Mouse (Mus musculus) limb, embryonic 12.5 days (tissue): ENCODE results near the gene Ruvbl2. TPM values are rescaled to one million over a fixed set of nuclear protein-coding genes. Genes with fewer than 3 reads are reported as not detected.
A peak's percentile ranks its signal among the peaks of the same experiment; 100 is the strongest.

Experiments used
- ATAC-seq: fragments of 200-750 bp; cut with Nextera tagmentation; 2 replicates; pipeline ENCODE4 v1.8.0; 2017; ENCODE audit warnings: low read depth, moderate TSS enrichment; ENCODE audit not compliant: insufficient number of reproducible peaks, insufficient read depth, low FRiP score, low TSS enrichment
- H3K27ac ChIP-seq: fragments of 300-500 bp; sonication (generic); 2 replicates; pipeline ENCODE4 v1.5.1; 2016; ENCODE audit warnings: mild to moderate bottlenecking, moderate library complexity
- H3K27me3 ChIP-seq: fragments of 300-500 bp; sonication (generic); 2 replicates; pipeline ENCODE4 v1.6.1; 2016; ENCODE audit warnings: mild to moderate bottlenecking, moderate library complexity
- H3K36me3 ChIP-seq: fragments of 300-500 bp; sonication (generic); 2 replicates; pipeline ENCODE4 v1.6.1; 2016; ENCODE audit warnings: mild to moderate bottlenecking, moderate library complexity
- H3K4me1 ChIP-seq: fragments of 300-500 bp; sonication (generic); replicated peaks from 2 replicates; pipeline ENCODE4 v1.6.1; 2016
- H3K4me2 ChIP-seq: fragments of 300-500 bp; sonication (generic); 2 replicates; pipeline ENCODE4 v1.6.1; 2016; ENCODE audit warnings: mild to moderate bottlenecking, moderate library complexity
- H3K4me3 ChIP-seq: fragments of 300-500 bp; sonication (generic); replicated peaks from 2 replicates; pipeline ENCODE4 v1.5.1; 2016; ENCODE audit warnings: mild to moderate bottlenecking
- H3K9ac ChIP-seq: fragments of 300-500 bp; sonication (generic); replicated peaks from 2 replicates; pipeline ENCODE4 v1.6.1; 2016; ENCODE audit warnings: mild to moderate bottlenecking, moderate library complexity
- H3K9me3 ChIP-seq: fragments of 300-500 bp; sonication (generic); 2 replicates; pipeline ENCODE4 v1.6.1; 2016; ENCODE audit warnings: mild to moderate bottlenecking, moderate library complexity
- WGBS: fragments of 180-500 bp; shearing (Covaris S2); methylation state at CpG from one replicate; pipeline ENCODE4 v1.1.7; 2016; 5-methylcytosine and 5-hydroxymethylcytosine counted together
- polyA plus RNA-seq: library from polyadenylated mRNA; unstranded; fragments of >200 nt; fragmentation: Nextera tagmentation; extraction: Ambion mirVana; gene quantifications from 2 replicates; pipeline ENCODE4 v1.2.1, GENCODE M21; 2016

Ruvbl2 gene
- polyA plus RNA-seq, 1 experiment from 2014 or later, result 156 TPM

DNA sequence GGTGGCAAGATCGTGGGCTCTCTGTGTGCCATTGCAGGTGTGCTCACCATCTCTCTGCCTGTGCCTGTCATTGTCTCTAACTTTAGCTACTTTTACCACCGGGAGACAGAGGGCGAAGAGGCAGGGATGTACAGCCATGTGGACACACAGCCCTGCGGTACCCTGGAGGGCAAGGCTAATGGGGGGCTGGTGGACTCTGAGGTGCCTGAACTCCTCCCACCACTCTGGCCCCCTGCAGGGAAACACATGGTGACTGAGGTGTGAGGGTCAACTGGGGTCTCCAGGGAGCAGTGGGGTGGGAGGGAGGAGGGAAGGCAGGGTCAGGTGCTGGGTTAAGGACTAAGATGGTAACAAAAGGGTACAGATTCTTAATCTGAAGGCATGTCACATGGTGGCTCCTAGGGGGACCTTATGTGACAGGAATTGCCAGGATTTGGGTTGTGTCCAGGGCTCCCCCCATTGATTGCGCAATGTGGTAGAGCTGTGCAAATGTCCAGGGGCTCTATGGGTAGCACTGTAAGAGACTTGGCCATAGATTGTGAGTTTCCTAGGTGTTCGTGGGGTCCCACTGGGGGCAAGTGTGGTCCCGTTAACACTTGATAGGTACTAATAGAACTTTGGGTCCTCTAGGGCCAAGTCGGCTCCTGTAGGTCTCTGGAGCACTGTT is 28.3 kb downstream of the Ruvbl2 start:
- Histone ChIP-seq H3K36me3 (no peaks in the 10 kb centered on the region), H3K9me3 (0 out of 2 replicates have a peak, but pooled peaks cover 5% of the 10 kb centered on the region), H3K9ac (no peak overlapping the region), H3K4me1 (peaks cover 25% of the 10 kb centered on the region), H3K4me2 (no peak overlapping the region), H3K27me3 (peaks cover 98% of the 10 kb centered on the region), H3K4me3 (no peak overlapping the region), H3K27ac (no peak overlapping the region)
- WGBS, result 80% methylated on average over 8 of the region's 8 CpGs
- ATAC-seq, result no peak

DNA sequence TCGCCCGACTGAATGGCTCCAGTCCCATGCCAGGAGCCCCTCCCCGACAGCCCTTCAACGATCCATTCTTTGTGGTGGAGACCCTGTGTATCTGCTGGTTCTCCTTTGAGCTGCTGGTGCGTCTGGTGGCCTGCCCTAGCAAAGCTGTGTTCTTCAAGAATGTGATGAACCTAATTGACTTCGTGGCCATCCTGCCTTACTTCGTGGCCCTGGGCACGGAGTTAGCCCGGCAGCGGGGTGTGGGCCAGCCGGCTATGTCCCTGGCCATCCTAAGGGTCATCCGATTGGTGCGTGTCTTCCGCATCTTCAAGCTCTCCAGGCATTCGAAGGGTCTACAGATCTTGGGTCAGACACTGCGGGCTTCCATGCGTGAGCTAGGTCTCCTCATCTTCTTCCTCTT is 28.9 kb downstream of the Ruvbl2 start:
- Histone ChIP-seq H3K9ac (no peak overlapping the region), H3K4me1 (peaks cover 19% of the 10 kb centered on the region), H3K36me3 (no peaks in the 10 kb centered on the region), H3K27me3 (peaks cover 92% of the 10 kb centered on the region), H3K27ac (no peak overlapping the region), H3K9me3 (0 out of 2 replicates have a peak, but pooled peaks cover 5% of the 10 kb centered on the region), H3K4me2 (no peak overlapping the region), H3K4me3 (no peak overlapping the region)
- WGBS, result 86% methylated on average over 17 of the region's 17 CpGs
- no peak for ATAC-seq

DNA sequence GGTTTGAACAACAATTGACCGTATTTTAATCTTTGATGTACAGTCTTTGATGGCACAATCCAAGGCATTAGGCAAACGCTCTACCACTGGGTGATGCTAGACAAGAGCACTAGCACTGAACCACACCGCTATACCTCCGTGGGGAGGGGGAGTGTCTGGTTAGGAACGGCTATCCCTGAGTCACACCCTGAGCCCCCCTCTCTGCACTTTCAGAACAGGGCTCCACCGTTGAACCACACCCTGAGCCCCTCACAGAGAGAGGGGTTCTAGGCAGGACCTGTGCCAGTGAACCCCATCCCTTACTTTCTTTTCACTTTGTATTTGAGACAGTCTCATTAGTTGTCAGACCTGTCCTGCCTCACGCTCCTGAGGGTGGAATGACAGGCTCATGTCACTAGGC is 29.5 kb downstream of the Ruvbl2 start:
- no peak overlapping the region for H3K4me2 ChIP-seq
- H3K9ac ChIP-seq, result no peak overlapping the region
- 0 out of 2 replicates have a peak, but pooled peaks cover 5% of the 10 kb centered on the region for H3K9me3 ChIP-seq
- no peak for ATAC-seq
- H3K27ac ChIP-seq, result no peak overlapping the region
- no peak overlapping the region for H3K4me3 ChIP-seq
- H3K36me3 ChIP-seq, result no peaks in the 10 kb centered on the region
- peaks cover 13% of the 10 kb centered on the region for H3K4me1 ChIP-seq
- 72% methylated on average over 7 of the region's 7 CpGs for WGBS
- H3K27me3 ChIP-seq, result peaks cover 86% of the 10 kb centered on the region

DNA sequence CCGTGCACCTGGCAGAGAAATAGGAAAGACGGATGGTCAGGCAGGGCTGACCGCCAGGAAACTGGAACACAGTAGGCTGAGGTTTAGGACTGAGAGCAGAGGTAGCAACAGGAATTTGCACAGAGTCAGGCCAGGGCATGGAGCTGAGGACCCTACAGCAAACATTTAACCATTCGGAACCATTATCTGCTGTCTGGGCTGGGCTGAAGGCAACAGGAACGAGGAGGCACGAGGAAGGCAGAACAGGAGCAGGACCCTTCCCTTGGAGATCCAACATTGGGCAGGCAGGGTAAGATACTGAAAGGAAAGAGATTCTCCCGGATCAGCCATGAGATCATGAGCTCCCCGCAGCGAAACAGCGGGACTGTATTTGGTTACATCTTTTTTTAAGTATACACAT is 30.1 kb downstream of the Ruvbl2 start:
- no peak overlapping the region for H3K4me2 ChIP-seq
- H3K27ac ChIP-seq, result no peak overlapping the region
- H3K9me3 ChIP-seq, result 0 out of 2 replicates have a peak, but pooled peaks cover 5% of the 10 kb centered on the region
- H3K4me3 ChIP-seq, result no peak overlapping the region
- no peak overlapping the region for H3K9ac ChIP-seq
- H3K4me1 ChIP-seq, result peaks cover 9% of the 10 kb centered on the region; the same call in 1 of the 2 replicates
- WGBS, result 82% methylated on average over 10 of the region's 10 CpGs
- no peak for ATAC-seq
- no peaks in the 10 kb centered on the region for H3K36me3 ChIP-seq
- peaks cover 80% of the 10 kb centered on the region for H3K27me3 ChIP-seq

DNA sequence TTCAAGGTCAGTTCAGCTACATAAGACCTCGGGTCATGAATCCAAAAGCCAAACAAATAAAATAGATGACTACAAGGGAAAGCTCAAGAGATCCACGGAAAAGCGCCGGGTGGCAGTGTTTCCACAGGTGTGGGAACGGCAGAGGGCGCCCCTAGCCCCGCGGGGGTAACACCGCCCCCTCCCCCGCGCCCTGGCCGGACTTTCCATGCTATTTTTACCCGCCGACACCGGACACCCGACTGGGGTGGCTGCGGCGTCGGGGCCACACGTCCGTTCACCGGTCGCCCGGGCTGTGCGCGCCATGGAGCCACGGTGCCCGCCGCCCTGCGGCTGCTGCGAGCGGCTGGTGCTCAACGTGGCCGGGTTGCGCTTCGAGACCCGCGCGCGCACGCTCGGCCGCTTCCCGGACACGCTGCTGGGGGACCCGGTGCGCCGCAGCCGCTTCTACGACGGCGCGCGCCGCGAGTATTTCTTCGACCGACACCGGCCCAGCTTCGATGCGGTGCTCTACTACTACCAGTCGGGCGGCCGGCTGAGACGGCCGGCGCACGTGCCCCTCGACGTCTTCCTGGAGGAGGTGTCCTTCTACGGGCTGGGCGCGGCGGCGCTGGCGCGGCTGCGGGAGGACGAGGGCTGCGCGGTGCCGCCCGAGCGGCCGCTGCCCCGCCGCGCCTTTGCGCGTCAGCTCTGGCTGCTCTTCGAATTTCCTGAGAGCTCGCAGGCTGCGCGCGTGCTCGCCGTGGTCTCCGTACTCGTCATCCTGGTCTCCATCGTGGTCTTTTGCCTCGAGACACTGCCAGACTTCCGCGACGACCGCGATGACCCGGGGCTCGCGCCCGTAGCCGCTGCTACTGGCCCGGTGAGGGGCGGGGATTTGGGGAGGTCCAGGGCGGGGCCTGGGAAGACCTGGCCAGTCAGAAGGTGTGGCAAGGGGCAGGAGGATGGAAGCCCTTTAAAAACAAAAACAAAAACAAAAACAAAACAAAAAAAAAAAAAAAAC is 31.4 kb downstream of the Ruvbl2 start:
- Histone ChIP-seq H3K36me3 (no peaks in the 10 kb centered on the region), H3K4me2 (peak overlapping the region; percentile 63), H3K27me3 (peaks cover 68% of the 10 kb centered on the region), H3K4me1 (peaks cover 9% of the 10 kb centered on the region; the same call in 1 of the 2 replicates), H3K9me3 (0 out of 2 replicates have a peak, but pooled peaks cover 5% of the 10 kb centered on the region), H3K9ac (peak overlapping the region; percentile 56), H3K4me3 (peak overlapping the region; percentile 44), H3K27ac (no peak overlapping the region)
- ATAC-seq, result no peak
- WGBS, result 1% methylated on average over 97 of the region's 114 CpGs

DNA sequence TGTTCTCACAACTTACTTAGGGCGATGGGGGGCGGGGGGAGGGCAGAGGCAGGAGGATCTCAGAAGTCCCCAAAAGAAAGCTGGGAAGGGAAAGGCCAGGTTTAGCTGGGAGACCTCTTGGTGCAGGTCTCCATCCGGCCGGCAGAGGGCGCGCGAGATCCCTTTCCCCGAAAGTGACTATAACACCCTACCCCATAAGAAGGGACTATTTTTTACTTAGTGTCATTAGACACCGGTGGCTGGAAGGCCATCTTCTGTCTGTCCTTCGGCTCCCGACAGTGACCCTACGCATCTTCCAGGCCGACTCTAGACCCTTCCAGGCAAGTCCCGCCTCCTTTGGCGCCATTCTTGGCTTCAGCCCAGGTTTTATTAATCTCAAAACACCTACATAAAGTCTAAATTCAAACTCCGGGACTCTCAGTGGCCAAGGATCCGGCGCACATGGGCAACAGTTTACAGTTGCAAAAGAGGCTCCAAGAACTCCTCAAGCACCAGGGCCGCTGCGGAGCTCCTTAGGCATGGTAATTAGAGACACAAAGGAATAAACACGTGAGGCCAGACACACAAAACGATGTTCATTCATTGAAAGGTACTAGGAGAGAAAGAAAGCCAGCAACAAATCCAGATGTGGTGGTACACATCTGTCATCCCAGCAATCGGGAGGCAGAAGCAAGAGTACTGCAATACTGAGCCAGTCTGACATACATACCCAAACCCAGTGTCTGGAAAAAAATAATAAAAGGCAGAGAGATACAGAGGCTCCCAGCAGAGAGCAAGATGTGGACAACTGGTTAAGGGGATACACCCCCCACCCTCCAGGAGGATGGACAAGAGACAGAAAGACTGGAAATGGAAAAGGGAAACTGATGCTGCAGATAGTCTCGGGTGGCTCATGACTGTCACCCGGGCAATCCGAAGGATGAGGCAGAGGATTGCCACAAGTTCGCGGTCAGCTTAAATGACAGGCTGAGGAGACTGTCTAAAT is 32.5 kb downstream of the Ruvbl2 start, which contains the start of gene Kcna7:
Gene Kcna7 (plus strand): TSS at position 563 of the 985 bp plus-strand sequence.
- peaks cover 9% of the 10 kb centered on the region; the same call in 1 of the 2 replicates for H3K4me1 ChIP-seq
- H3K36me3 ChIP-seq, result no peaks in the 10 kb centered on the region
- 13% methylated on average over 28 of the region's 28 CpGs for WGBS
- peak within 1 kb of the TSS; percentile 44 for H3K4me3 ChIP-seq
- no peak within 1 kb of the TSS for H3K27ac ChIP-seq
- ATAC-seq, result no peak
- peak within 1 kb of the TSS; percentile 56 for H3K9ac ChIP-seq
- peaks cover 57% of the 10 kb centered on the region for H3K27me3 ChIP-seq
- peak within 1 kb of the TSS; percentile 63 for H3K4me2 ChIP-seq
- H3K9me3 ChIP-seq, result 0 out of 2 replicates have a peak, but pooled peaks cover 5% of the 10 kb centered on the region

DNA sequence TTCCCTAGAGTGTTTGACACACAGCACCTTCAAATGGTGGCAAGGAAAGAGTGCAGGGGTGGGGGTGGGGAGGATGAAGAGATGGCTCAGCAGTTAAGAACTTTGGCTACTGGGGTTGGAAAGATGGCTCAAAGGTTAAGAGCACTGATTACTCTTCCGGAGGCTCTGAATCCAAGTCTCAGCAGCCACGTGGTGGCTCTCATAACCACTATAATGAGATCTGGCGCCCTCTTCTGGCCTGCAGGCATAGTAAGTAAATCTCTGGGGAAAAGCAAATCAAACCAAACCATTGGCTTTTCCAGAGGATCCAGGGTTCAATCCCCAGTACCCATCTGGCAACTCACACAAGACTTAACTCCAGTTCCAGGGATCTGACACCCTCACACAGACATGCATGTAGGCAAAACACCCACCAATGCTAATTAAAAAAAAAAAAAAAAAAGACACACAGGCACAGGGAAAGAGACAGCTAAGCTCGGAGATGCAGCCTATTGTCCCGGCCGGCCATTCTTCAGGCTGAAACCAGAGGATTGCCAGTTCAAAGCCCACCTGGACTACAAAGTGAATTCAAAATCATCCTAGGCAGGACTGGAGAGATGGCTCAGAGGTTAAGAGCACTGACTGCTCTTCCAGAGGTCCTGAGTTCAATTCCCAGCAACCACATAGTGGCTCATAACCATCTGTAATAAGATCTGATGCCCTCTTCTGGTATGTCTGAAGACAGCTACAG is 34.2 kb downstream of the Ruvbl2 start:
- H3K4me2 ChIP-seq, result no peak overlapping the region
- peaks cover 40% of the 10 kb centered on the region for H3K27me3 ChIP-seq
- H3K9me3 ChIP-seq, result 0 out of 2 replicates have a peak, but pooled peaks cover 5% of the 10 kb centered on the region
- H3K9ac ChIP-seq, result no peak overlapping the region
- no peaks in the 10 kb centered on the region for H3K36me3 ChIP-seq
- H3K4me1 ChIP-seq, result peaks cover 9% of the 10 kb centered on the region; the same call in 1 of the 2 replicates
- ATAC-seq, result no peak
- WGBS, result 47% methylated on average over 6 of the region's 6 CpGs
- no peak overlapping the region for H3K27ac ChIP-seq
- H3K4me3 ChIP-seq, result no peak overlapping the region

DNA sequence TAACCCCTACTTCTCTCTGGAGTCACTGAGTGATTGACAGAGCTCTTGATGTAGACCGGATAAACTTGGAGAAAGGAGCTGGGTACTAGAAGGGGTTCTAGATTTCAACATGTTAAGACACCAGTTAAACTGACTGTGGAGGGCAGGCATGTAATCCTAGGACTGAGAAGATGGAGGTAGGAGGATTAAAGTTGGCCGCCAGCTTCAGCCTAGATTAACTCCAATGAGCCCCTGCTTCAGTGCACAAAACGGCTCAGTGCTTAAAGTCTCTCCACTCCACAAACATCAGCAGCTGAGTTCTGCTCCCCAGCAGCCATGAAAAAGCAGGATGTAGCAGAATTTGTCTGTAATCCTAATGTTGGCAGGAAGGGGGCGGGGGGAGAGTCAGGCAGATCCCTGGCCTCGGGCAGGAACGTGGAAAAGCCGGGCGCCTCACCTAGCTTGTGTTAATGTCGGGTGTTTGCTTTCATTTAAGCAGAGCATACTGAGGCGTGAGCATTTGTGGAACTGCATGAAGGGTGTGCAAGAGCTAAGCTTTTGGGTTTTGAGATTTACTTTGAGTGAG is 36.3 kb downstream of the Ruvbl2 start:
- Histone ChIP-seq H3K4me2 (no peak overlapping the region), H3K27ac (no peak overlapping the region), H3K4me1 (peaks cover 7% of the 10 kb centered on the region; the same call in 1 of the 2 replicates), H3K36me3 (no peaks in the 10 kb centered on the region), H3K27me3 (peaks cover 19% of the 10 kb centered on the region), H3K4me3 (no peak overlapping the region), H3K9ac (no peak overlapping the region), H3K9me3 (no peaks in the 10 kb centered on the region)
- ATAC-seq, result no peak
- 76% methylated on average over 10 of the region's 10 CpGs for WGBS

DNA sequence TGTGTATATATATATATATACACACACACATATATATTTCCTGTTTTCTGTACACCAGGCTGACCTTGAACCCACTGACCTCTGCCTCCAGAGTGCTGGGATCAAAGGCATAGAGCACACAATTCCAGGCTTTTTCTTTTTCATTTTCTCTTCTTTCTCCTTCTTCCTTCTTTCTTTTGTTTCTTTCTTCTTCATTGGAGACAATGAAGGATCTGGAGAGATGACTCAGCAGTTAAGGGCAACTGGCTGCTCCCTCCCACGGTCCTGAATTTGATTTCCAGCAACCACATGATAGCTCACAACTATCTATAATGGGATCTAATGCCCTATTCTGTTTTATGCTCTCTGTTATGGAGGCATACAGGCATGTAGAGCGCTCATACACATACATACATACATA is 41.1 kb downstream of the Ruvbl2 start:
- ATAC-seq, result no peak
- Histone ChIP-seq H3K4me2 (no peak overlapping the region), H3K36me3 (peaks cover 22% of the 10 kb centered on the region), H3K27ac (no peak overlapping the region), H3K4me3 (no peak overlapping the region), H3K9ac (no peak overlapping the region), H3K27me3 (no peaks in the 10 kb centered on the region), H3K9me3 (no peaks in the 10 kb centered on the region), H3K4me1 (peaks cover 16% of the 10 kb centered on the region)
- 74% methylated on average over 2 of the region's 2 CpGs for WGBS
